Mouse (Mus musculus): ENCODE measurements at regions not wholly inside any gene's neighbourhood (a gene's known extent, or its start where the extent isn't known, plus 50 kb on each side); places are given as distances from the start of the nearest gene placed in this dataset.

- no peak for TF ChIP-seq CHD2 (IDR thresholded peaks at IDR 0.05; ENCODE audit: low read depth, low read length)
- H3K4me1 ChIP-seq (ENCODE audit: control insufficient read depth in 2 of 2, insufficient read depth in 2 of 2, low read length in 2 of 2, poor library complexity in 1 of 2): no peaks in the 10 kb centered on the region
- H3K36me3 ChIP-seq (ENCODE audit: control insufficient read depth, insufficient read depth, low read length, poor library complexity, severe bottlenecking): no peaks in the 10 kb centered on the region
- H3K9me3 ChIP-seq (ENCODE audit: control insufficient read depth, insufficient read depth, low read depth, low read length): no peaks in the 10 kb centered on the region
- DNase-seq (ENCODE audit: low read depth, low spot score): no peak
- in situ Hi-C loops (cut with MboI; ENCODE audit: low sequenced_read_pairs in 2 of 2, unreplicated experiment in 2 of 2): no loop called here
- no peak overlapping the region for H3K4me3 ChIP-seq (ENCODE audit: insufficient read depth in 1 of 2, low read depth in 1 of 2, low read length in 2 of 2, poor library complexity in 1 of 2, severe bottlenecking in 1 of 2)
- no peak overlapping the region for H3K9ac ChIP-seq (ENCODE audit: insufficient read depth, low read depth, low read length, poor library complexity, severe bottlenecking)
- no peak overlapping the region for H3K27ac ChIP-seq (ENCODE audit: insufficient read depth, low read depth, low read length, poor library complexity, severe bottlenecking)
Observed at GRCm38 (mm10) chr1:13772106-13772505, 2321.0 kb downstream of the 4930444P10Rik start.

GRCm38 (mm10) chr1:13771014-13771463, 2322.1 kb downstream of the 4930444P10Rik start:
- H3K27ac ChIP-seq (ENCODE audit: insufficient read depth, low read depth, low read length, poor library complexity, severe bottlenecking): no peak overlapping the region
- TF ChIP-seq MAFK (IDR thresholded peaks at IDR 0.05; ENCODE audit: insufficient read depth, low read depth, low read length): no peak
- TF ChIP-seq ZNF384 (IDR thresholded peaks at IDR 0.05; ENCODE audit: low read depth, low read length): no peak
- no peak for TF ChIP-seq ZC3H11A (IDR thresholded peaks at IDR 0.05; ENCODE audit: borderline replicate concordance, low read depth, low read length)
- no peak for TF ChIP-seq HCFC1 (IDR thresholded peaks at IDR 0.05; ENCODE audit: borderline replicate concordance, insufficient read depth, low read length)
- in situ Hi-C loops (cut with MboI; ENCODE audit: low sequenced_read_pairs in 2 of 2, unreplicated experiment in 2 of 2): no loop called here
- H3K4me1 ChIP-seq (ENCODE audit: control insufficient read depth in 2 of 2, insufficient read depth in 2 of 2, low read length in 2 of 2, poor library complexity in 1 of 2): no peaks in the 10 kb centered on the region
- H3K9ac ChIP-seq (ENCODE audit: insufficient read depth, low read depth, low read length, poor library complexity, severe bottlenecking): no peak overlapping the region
- H3K4me3 ChIP-seq (ENCODE audit: insufficient read depth in 1 of 2, low read depth in 1 of 2, low read length in 2 of 2, poor library complexity in 1 of 2, severe bottlenecking in 1 of 2): no peak overlapping the region
- H3K9me3 ChIP-seq (ENCODE audit: control insufficient read depth, insufficient read depth, low read depth, low read length): no peaks in the 10 kb centered on the region
- H3K36me3 ChIP-seq (ENCODE audit: control insufficient read depth, insufficient read depth, low read length, poor library complexity, severe bottlenecking): no peaks in the 10 kb centered on the region
- DNase-seq (ENCODE audit: low read depth, low spot score): no peak

GRCm38 (mm10) chr1:13752479-13752878, 2338.6 kb downstream of the A830018L16Rik start:
- Histone ChIP-seq H3K36me3 (ENCODE audit: control insufficient read depth, insufficient read depth, low read length, poor library complexity, severe bottlenecking) (no peaks in the 10 kb centered on the region), H3K9ac (ENCODE audit: insufficient read depth, low read depth, low read length, poor library complexity, severe bottlenecking) (no peak overlapping the region), H3K4me1 (ENCODE audit: control insufficient read depth in 2 of 2, insufficient read depth in 2 of 2, low read length in 2 of 2, poor library complexity in 1 of 2) (no peaks in the 10 kb centered on the region), H3K27ac (ENCODE audit: insufficient read depth, low read depth, low read length, poor library complexity, severe bottlenecking) (no peak overlapping the region), H3K9me3 (ENCODE audit: control insufficient read depth, insufficient read depth, low read depth, low read length) (no peaks in the 10 kb centered on the region), H3K4me3 (ENCODE audit: insufficient read depth in 1 of 2, low read depth in 1 of 2, low read length in 2 of 2, poor library complexity in 1 of 2, severe bottlenecking in 1 of 2) (no peak overlapping the region)
- in situ Hi-C loops (cut with MboI; ENCODE audit: low sequenced_read_pairs in 2 of 2, unreplicated experiment in 2 of 2): no loop called here
- no peak for DNase-seq (ENCODE audit: low read depth, low spot score)
- no peak for TF ChIP-seq MAFK (IDR thresholded peaks at IDR 0.05; ENCODE audit: insufficient read depth, low read depth, low read length)

- no peak overlapping the region; a peak in 1 of 4 replicates for H3K4me3 ChIP-seq (ENCODE audit: insufficient read depth in 1 of 2, low read depth in 1 of 2, low read length in 2 of 2, poor library complexity in 1 of 2, severe bottlenecking in 1 of 2)
- no peaks in the 10 kb centered on the region for H3K4me1 ChIP-seq (ENCODE audit: control insufficient read depth in 2 of 2, insufficient read depth in 2 of 2, low read length in 2 of 2, poor library complexity in 1 of 2)
- in situ Hi-C loops (cut with MboI; ENCODE audit: low sequenced_read_pairs in 2 of 2, unreplicated experiment in 2 of 2): no loop called here
- no peak overlapping the region for H3K27ac ChIP-seq (ENCODE audit: insufficient read depth, low read depth, low read length, poor library complexity, severe bottlenecking)
- no peak overlapping the region for H3K9ac ChIP-seq (ENCODE audit: insufficient read depth, low read depth, low read length, poor library complexity, severe bottlenecking)
- DNase-seq (ENCODE audit: low read depth, low spot score): no peak
- H3K9me3 ChIP-seq (ENCODE audit: control insufficient read depth, insufficient read depth, low read depth, low read length): no peaks in the 10 kb centered on the region
- TF ChIP-seq HCFC1 (IDR thresholded peaks at IDR 0.05; ENCODE audit: borderline replicate concordance, insufficient read depth, low read length) (no peak), ZC3H11A (IDR thresholded peaks at IDR 0.05; ENCODE audit: borderline replicate concordance, low read depth, low read length) (no peak), CHD2 (IDR thresholded peaks at IDR 0.05; ENCODE audit: low read depth, low read length) (no peak), ZNF384 (IDR thresholded peaks at IDR 0.05; ENCODE audit: low read depth, low read length) (no peak), MAFK (IDR thresholded peaks at IDR 0.05; ENCODE audit: insufficient read depth, low read depth, low read length) (no peak)
- H3K36me3 ChIP-seq (ENCODE audit: control insufficient read depth, insufficient read depth, low read length, poor library complexity, severe bottlenecking): no peaks in the 10 kb centered on the region
Observed at GRCm38 (mm10) chr1:13751381-13751780, 2337.5 kb downstream of the A830018L16Rik start.

Measured in ES-E14 (cell line).